Mouse (Mus musculus) heart, embryonic 10.5 days (tissue): ENCODE measurements around the gene Sorcs3. TPM values are rescaled to one million over a fixed set of nuclear protein-coding genes. Genes with fewer than 3 reads are reported as not detected.

Experiments used
- DNase-seq: peaks from one replicate; pipeline ENCODE4 v3.0.0-alpha.2; 2017; ENCODE audit warnings: low spot score
- H3K27ac ChIP-seq: fragments of 300-500 bp; sonication (generic); 2 replicates; pipeline ENCODE4 v1.5.1; 2016; ENCODE audit warnings: mild to moderate bottlenecking
- H3K27me3 ChIP-seq: fragments of 300-500 bp; sonication (generic); 2 replicates; pipeline ENCODE4 v1.6.1; 2016; ENCODE audit warnings: mild to moderate bottlenecking; ENCODE audit not compliant: poor library complexity, insufficient read depth, severe bottlenecking
- H3K36me3 ChIP-seq: fragments of 300-500 bp; sonication (generic); 2 replicates; pipeline ENCODE4 v1.6.1; 2016; ENCODE audit warnings: mild to moderate bottlenecking, moderate library complexity
- H3K4me1 ChIP-seq: fragments of 300-500 bp; sonication (generic); 2 replicates; pipeline ENCODE4 v1.6.1; 2016; ENCODE audit warnings: mild to moderate bottlenecking
- H3K4me3 ChIP-seq: fragments of 300-500 bp; sonication (generic); 2 replicates; pipeline ENCODE4 v1.5.1; 2016; ENCODE audit warnings: mild to moderate bottlenecking, moderate library complexity
- H3K9me3 ChIP-seq: fragments of 300-500 bp; sonication (generic); 2 replicates; pipeline ENCODE4 v1.6.1; 2016; ENCODE audit warnings: mild to moderate bottlenecking, moderate library complexity
- WGBS: fragments of 180-500 bp; shearing (Covaris S2); methylation state at CpG from one replicate; pipeline ENCODE4 v1.1.7; 2016; 5-methylcytosine and 5-hydroxymethylcytosine counted together
- polyA plus RNA-seq: library from polyadenylated mRNA; unstranded; fragments of >200 nt; fragmentation: Nextera tagmentation; extraction: Ambion mirVana; gene quantifications from 2 replicates; pipeline ENCODE4 v1.2.1, GENCODE M21; 2016

The Sorcs3 gene
- polyA plus RNA-seq, 1 experiment from 2014 or later: 0.57 TPM

- no peak overlapping the region for H3K27ac ChIP-seq
- no peaks in the 10 kb centered on the region for H3K36me3 ChIP-seq
- no peaks in the 10 kb centered on the region for H3K9me3 ChIP-seq
- no peak overlapping the region for H3K4me3 ChIP-seq
- H3K4me1 ChIP-seq: 0 out of 2 replicates have a peak, but pooled peaks cover 4% of the 10 kb centered on the region
- H3K27me3 ChIP-seq: no peaks in the 10 kb centered on the region
- WGBS: 86% methylated on average over 4 of the region's 4 CpGs
- no peak for DNase-seq
Observed at GRCm38 (mm10) chr19:48429263-48429662, 223.4 kb downstream of the Sorcs3 start.

- no peaks in the 10 kb centered on the region for H3K36me3 ChIP-seq
- H3K4me3 ChIP-seq: no peak overlapping the region
- H3K4me1 ChIP-seq: 0 out of 2 replicates have a peak, but pooled peaks cover 4% of the 10 kb centered on the region
- no peaks in the 10 kb centered on the region for H3K27me3 ChIP-seq
- 44% methylated on average over 2 of the region's 2 CpGs for WGBS
- DNase-seq: no peak
- no peaks in the 10 kb centered on the region for H3K9me3 ChIP-seq
- H3K27ac ChIP-seq: no peak overlapping the region
Observed at GRCm38 (mm10) chr19:48429755-48430154, 223.9 kb downstream of the Sorcs3 start.

DNA sequence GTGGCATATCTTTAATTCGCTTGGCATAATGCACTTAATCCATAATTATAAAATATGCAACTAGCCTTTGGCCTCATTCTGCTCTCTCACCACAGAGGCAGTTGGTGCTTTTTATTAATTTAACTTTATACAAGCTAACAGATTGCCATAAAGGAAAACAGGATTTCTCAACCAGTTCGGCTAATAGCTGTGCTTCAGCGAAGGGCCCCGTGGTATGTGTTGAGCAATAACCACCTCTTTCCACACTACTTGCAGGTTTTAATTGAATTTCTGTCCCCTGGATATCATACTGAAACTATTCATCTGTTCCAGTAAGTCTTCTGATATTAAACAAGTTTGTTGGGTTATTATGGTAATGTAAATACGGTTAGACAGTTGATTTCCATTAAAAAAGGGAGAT lies 224.5 kb downstream of the Sorcs3 start:
- WGBS: 86% methylated on average over 5 of the region's 5 CpGs

DNA sequence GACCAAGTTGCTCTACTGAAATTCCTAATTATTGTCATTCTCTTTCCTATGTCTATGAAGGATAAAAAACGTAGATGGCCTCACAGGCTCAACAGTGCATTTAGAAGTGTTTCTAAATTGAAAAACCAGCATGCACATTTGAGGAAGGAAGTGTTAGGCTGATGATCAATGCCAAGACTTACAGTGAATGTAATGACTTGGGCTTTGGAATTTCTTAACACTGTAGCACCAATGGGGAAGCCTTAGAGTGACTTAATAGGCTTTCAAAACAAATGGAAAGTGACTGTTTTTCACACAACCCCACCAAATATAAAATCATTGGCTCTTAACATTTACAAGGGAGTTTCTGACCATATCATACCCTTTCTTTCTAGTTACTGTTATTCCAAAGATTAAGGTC lies 232.6 kb downstream of the Sorcs3 start:
- no peaks in the 10 kb centered on the region for H3K27me3 ChIP-seq
- no peak for DNase-seq
- H3K4me1 ChIP-seq: no peaks in the 10 kb centered on the region
- no peaks in the 10 kb centered on the region for H3K9me3 ChIP-seq
- no peak overlapping the region for H3K27ac ChIP-seq
- 87% methylated on average over 1 of the region's 1 CpGs for WGBS
- no peak overlapping the region for H3K4me3 ChIP-seq
- H3K36me3 ChIP-seq: no peaks in the 10 kb centered on the region

More for the DNA sequence above, 224.5 kb downstream of the Sorcs3 start:
- H3K27ac ChIP-seq: no peak overlapping the region
- no peaks in the 10 kb centered on the region for H3K36me3 ChIP-seq
- DNase-seq: no peak
- H3K4me1 ChIP-seq: 0 out of 2 replicates have a peak, but pooled peaks cover 4% of the 10 kb centered on the region
- H3K4me3 ChIP-seq: no peak overlapping the region
- H3K9me3 ChIP-seq: no peaks in the 10 kb centered on the region
- H3K27me3 ChIP-seq: no peaks in the 10 kb centered on the region

- Histone ChIP-seq H3K9me3 (no peaks in the 10 kb centered on the region), H3K27me3 (no peaks in the 10 kb centered on the region), H3K27ac (no peak overlapping the region), H3K4me3 (no peak overlapping the region), H3K4me1 (peaks cover 5% of the 10 kb centered on the region), H3K36me3 (no peaks in the 10 kb centered on the region)
- 92% methylated on average over 5 of the region's 5 CpGs for WGBS
- no peak for DNase-seq
Observed at GRCm38 (mm10) chr19:48461141-48461540, 255.3 kb downstream of the Sorcs3 start.

- WGBS: 88% methylated on average over 3 of the region's 3 CpGs
- peaks cover 10% of the 10 kb centered on the region for H3K4me1 ChIP-seq
Observed at GRCm38 (mm10) chr19:48462426-48462825, 256.6 kb downstream of the Sorcs3 start.

GRCm38 (mm10) chr19:48463494-48463893 lies 257.7 kb downstream of the Sorcs3 start:
- Histone ChIP-seq H3K27ac (no peak overlapping the region), H3K4me1 (peaks cover 19% of the 10 kb centered on the region), H3K4me3 (no peak overlapping the region), H3K36me3 (no peaks in the 10 kb centered on the region), H3K9me3 (no peaks in the 10 kb centered on the region), H3K27me3 (no peaks in the 10 kb centered on the region)
- 83% methylated on average over 3 of the region's 3 CpGs for WGBS
- no peak for DNase-seq

More at GRCm38 (mm10) chr19:48462426-48462825, 256.6 kb downstream of the Sorcs3 start:
- no peak for DNase-seq
- Histone ChIP-seq H3K36me3 (no peaks in the 10 kb centered on the region), H3K4me3 (no peak overlapping the region), H3K9me3 (no peaks in the 10 kb centered on the region), H3K27me3 (no peaks in the 10 kb centered on the region), H3K27ac (no peak overlapping the region)

GRCm38 (mm10) chr19:48467471-48467870 lies 261.6 kb downstream of the Sorcs3 start:
- H3K36me3 ChIP-seq: no peaks in the 10 kb centered on the region
- no peaks in the 10 kb centered on the region for H3K9me3 ChIP-seq
- peak overlapping the region; percentile 59; the same call in 1 of the 2 replicates for H3K27ac ChIP-seq
- peaks cover 21% of the 10 kb centered on the region for H3K4me1 ChIP-seq
- no peak overlapping the region for H3K4me3 ChIP-seq
- no peaks in the 10 kb centered on the region for H3K27me3 ChIP-seq
- DNase-seq: no peak
- whole genome bisulfite sequencing: 27% methylated on average over 4 of the region's 4 CpGs

- no peaks in the 10 kb centered on the region for H3K36me3 ChIP-seq
- DNase-seq: no peak
- 87% methylated on average over 4 of the region's 4 CpGs for WGBS
- no peak overlapping the region for H3K4me3 ChIP-seq
- H3K9me3 ChIP-seq: no peaks in the 10 kb centered on the region
- H3K4me1 ChIP-seq: peaks cover 16% of the 10 kb centered on the region; the same call in 1 of the 2 replicates
- no peaks in the 10 kb centered on the region for H3K27me3 ChIP-seq
- H3K27ac ChIP-seq: no peak overlapping the region
Observed at GRCm38 (mm10) chr19:48469791-48470410, 264.1 kb downstream of the Sorcs3 start.

DNA sequence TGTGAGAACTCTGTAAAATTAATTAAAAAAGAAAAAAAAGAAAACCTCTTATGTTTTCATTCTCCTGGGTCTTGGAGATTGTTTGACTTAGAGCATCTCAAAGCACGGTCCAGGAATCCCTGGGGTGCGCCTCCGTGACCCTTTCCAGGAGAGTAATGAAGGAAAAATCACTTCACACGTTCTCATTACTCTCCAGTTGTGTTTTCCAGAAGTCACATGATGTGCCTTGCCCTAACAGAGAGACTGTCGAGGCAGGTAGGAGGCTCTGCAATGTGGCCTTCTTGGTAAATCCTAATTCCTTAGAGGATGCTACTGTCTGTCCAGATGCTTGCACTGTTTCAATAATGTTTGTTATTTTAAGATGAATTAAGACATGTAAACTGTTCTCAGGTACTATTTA lies 266.1 kb downstream of the Sorcs3 start:
- 72% methylated on average over 5 of the region's 5 CpGs for WGBS
- no peaks in the 10 kb centered on the region for H3K27me3 ChIP-seq
- H3K4me3 ChIP-seq: no peak overlapping the region
- no peaks in the 10 kb centered on the region for H3K36me3 ChIP-seq
- DNase-seq: no peak
- H3K27ac ChIP-seq: no peak overlapping the region
- H3K9me3 ChIP-seq: no peaks in the 10 kb centered on the region
- H3K4me1 ChIP-seq: peaks cover 17% of the 10 kb centered on the region; the same call in 1 of the 2 replicates

- DNase-seq: peak; percentile 13
- WGBS: 69% methylated on average over 6 of the region's 6 CpGs
Observed at GRCm38 (mm10) chr19:48475784-48476410, 270.1 kb downstream of the Sorcs3 start.

DNA sequence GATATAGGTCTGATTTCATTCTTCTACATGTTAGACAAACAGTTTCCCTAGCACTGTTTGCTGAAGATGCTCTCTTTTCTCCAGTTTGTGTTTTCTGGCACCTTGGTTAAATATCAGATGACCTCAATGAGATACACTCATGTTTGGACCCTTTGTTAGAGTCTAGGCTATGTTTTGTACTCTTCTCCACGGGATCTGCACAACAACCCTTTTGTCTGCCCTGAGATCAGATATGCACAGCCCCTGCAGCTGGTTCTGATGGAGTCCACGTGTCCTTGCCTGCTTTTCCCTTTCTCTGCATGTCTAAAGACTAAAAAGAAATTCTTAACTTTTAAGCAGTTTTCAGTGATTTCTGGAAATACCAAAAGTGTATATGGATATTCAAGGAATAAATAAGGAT lies 273.0 kb downstream of the Sorcs3 start:
- H3K4me1 ChIP-seq: peaks cover 5% of the 10 kb centered on the region; the same call in 1 of the 2 replicates
- no peaks in the 10 kb centered on the region for H3K27me3 ChIP-seq
- no peaks in the 10 kb centered on the region for H3K9me3 ChIP-seq
- no peak for DNase-seq
- H3K36me3 ChIP-seq: no peaks in the 10 kb centered on the region
- 54% methylated on average over 2 of the region's 2 CpGs for WGBS
- H3K27ac ChIP-seq: no peak overlapping the region
- no peak overlapping the region for H3K4me3 ChIP-seq

More at GRCm38 (mm10) chr19:48475784-48476410, 270.1 kb downstream of the Sorcs3 start:
- no peak overlapping the region for H3K4me3 ChIP-seq
- no peaks in the 10 kb centered on the region for H3K27me3 ChIP-seq
- no peaks in the 10 kb centered on the region for H3K36me3 ChIP-seq
- peaks cover 5% of the 10 kb centered on the region; the same call in 1 of the 2 replicates for H3K4me1 ChIP-seq
- H3K9me3 ChIP-seq: no peaks in the 10 kb centered on the region
- no peak overlapping the region for H3K27ac ChIP-seq

GRCm38 (mm10) chr19:48482946-48483345 lies 277.1 kb downstream of the Sorcs3 start:
- Histone ChIP-seq H3K4me3 (no peak overlapping the region), H3K36me3 (no peaks in the 10 kb centered on the region), H3K27me3 (no peaks in the 10 kb centered on the region), H3K9me3 (no peaks in the 10 kb centered on the region), H3K4me1 (no peaks in the 10 kb centered on the region), H3K27ac (no peak overlapping the region)
- 65% methylated on average over 3 of the region's 3 CpGs for WGBS
- no peak for DNase-seq
